Mouse (Mus musculus): Measurements from ENCODE around the gene Oog3. TPM values are rescaled to one million over a fixed set of nuclear protein-coding genes. Genes with fewer than 3 reads are reported as not detected.

The Oog3 gene
- polyA plus RNA-seq (2015; fragmentation: Nextera tagmentation; extraction: Ambion mirVana): not detected in 2 replicates

DNA sequence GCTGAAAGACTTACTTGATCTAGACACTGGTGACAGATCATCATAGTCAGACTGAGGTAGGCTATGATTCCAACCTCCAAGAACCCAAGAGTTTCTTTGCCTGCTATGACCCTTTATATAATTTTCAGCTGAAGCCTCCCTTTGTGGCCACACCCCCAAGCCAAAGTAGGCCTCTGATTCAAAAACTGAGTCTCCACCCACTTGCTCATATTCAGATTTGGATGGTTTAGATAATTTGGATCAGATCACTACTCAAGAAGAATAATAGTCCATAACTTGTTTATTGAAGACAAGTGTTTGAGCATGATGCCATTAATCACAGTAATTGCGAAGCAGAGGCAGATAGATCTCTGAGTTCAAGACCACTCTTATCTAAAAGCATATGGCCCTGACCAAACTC lies at the start of gene Oog3:
Oog3 (minus strand) TSS at position 101 of the 400 bp plus-strand sequence.
- WGBS: 80% methylated on average over 1 of the region's 1 CpGs
- H3K9ac ChIP-seq (replicated peaks; ENCODE audit: low read depth): no peak within 1 kb of the TSS
- H3K36me3 ChIP-seq (ENCODE audit: insufficient read depth, low read length): no peaks in the 10 kb centered on the region
- no peak within 1 kb of the TSS for H3K4me3 ChIP-seq (ENCODE audit: low read depth, low read length)
- H3K9me3 ChIP-seq (ENCODE audit: low read length): peaks cover 5% of the 10 kb centered on the region; the same call in 1 of the 2 replicates
- TF ChIP-seq CTCF (IDR thresholded peaks at IDR 0.05) (no peak), EP300 (IDR thresholded peaks at IDR 0.05) (no peak)
- no peak within 1 kb of the TSS for H3K4me2 ChIP-seq (replicated peaks; ENCODE audit: low read depth, low read length)
- no peaks in the 10 kb centered on the region for H3K27me3 ChIP-seq (replicated peaks; ENCODE audit: insufficient read depth, low read length)
- no peak within 1 kb of the TSS for H3K27ac ChIP-seq (ENCODE audit: low read length)
- ATAC-seq (no peak), DNase-seq (ENCODE audit: low spot score) (no peak)
- H3K4me1 ChIP-seq (ENCODE audit: insufficient read depth, low read depth, low read length): no peaks in the 10 kb centered on the region

DNA sequence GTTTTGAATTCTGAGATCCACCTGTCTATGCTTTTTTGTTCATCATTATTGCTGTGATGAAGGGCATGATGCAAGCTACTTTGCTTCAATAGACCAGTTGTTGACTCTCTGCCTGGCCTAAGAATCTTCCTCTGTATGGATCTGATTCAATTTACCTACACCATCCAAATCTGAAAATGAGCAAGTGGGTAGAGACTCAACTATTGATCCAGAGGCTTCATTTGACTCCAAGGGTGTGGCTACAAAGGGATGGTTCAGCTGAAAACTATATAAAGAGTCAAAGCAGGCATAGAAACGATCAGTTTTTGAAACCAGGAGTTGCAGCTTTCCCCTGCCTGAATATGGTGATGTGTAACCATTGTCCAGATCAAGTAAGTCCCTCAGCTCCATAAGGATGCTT lies 28.0 kb upstream of the Oog3 start, which contains the start of gene Oog2:
Oog2 (plus strand) TSS at position 301 of the 400 bp plus-strand sequence.
- Histone ChIP-seq H3K36me3 (ENCODE audit: insufficient read depth, low read length) (no peaks in the 10 kb centered on the region), H3K4me1 (ENCODE audit: insufficient read depth, low read depth, low read length) (no peaks in the 10 kb centered on the region), H3K9ac (replicated peaks; ENCODE audit: low read depth) (no peak within 1 kb of the TSS), H3K27me3 (replicated peaks; ENCODE audit: insufficient read depth, low read length) (no peaks in the 10 kb centered on the region), H3K4me2 (replicated peaks; ENCODE audit: low read depth, low read length) (no peak within 1 kb of the TSS), H3K4me3 (ENCODE audit: low read depth, low read length) (no peak within 1 kb of the TSS), H3K9me3 (ENCODE audit: low read length) (peaks cover 3% of the 10 kb centered on the region; the same call in 1 of the 2 replicates), H3K27ac (ENCODE audit: low read length) (no peak within 1 kb of the TSS)
- DNase-seq (ENCODE audit: low spot score) (no peak), ATAC-seq (no peak)
- TF ChIP-seq CTCF (IDR thresholded peaks at IDR 0.05) (no peak), EP300 (IDR thresholded peaks at IDR 0.05) (no peak)
- 7% methylated on average over 1 of the region's 1 CpGs for WGBS

Other genes with a start within 250 kb of the Oog3 start
- gene Pramef25, start 211.6 kb downstream of the Oog3 start, polyA plus RNA-seq (2015; fragmentation: Nextera tagmentation; extraction: Ambion mirVana): not detected in 2 replicates
- gene Gm13101, start 195.7 kb downstream of the Oog3 start, polyA plus RNA-seq (2015; fragmentation: Nextera tagmentation; extraction: Ambion mirVana): not detected in 2 replicates
- not detected in 2 replicates for gene Pramef17, start 168.3 kb downstream of the Oog3 start, polyA plus RNA-seq (2015; fragmentation: Nextera tagmentation; extraction: Ambion mirVana)
- gene Pramel4, start 103.5 kb downstream of the Oog3 start, polyA plus RNA-seq (2015; fragmentation: Nextera tagmentation; extraction: Ambion mirVana): not detected in 2 replicates
- gene Gm13102, start 56.2 kb downstream of the Oog3 start, polyA plus RNA-seq (2015; fragmentation: Nextera tagmentation; extraction: Ambion mirVana): not detected in 2 replicates
- gene Oog2, start 28.1 kb upstream of the Oog3 start, polyA plus RNA-seq (2015; fragmentation: Nextera tagmentation; extraction: Ambion mirVana): not detected in 2 replicates
- gene C87977, start 50.7 kb upstream of the Oog3 start, polyA plus RNA-seq (2015; fragmentation: Nextera tagmentation; extraction: Ambion mirVana): not detected in 2 replicates
- not detected in 2 replicates for gene Pramel5, start 117.8 kb upstream of the Oog3 start, polyA plus RNA-seq (2015; fragmentation: Nextera tagmentation; extraction: Ambion mirVana)
- not detected in 2 replicates for gene Gm13128, start 167.6 kb upstream of the Oog3 start, polyA plus RNA-seq (2015; fragmentation: Nextera tagmentation; extraction: Ambion mirVana)
- gene Gm13119, start 195.3 kb upstream of the Oog3 start, polyA plus RNA-seq (2015; fragmentation: Nextera tagmentation; extraction: Ambion mirVana): not detected in 2 replicates
- not detected in 2 replicates for gene Pramef20, start 215.3 kb upstream of the Oog3 start, polyA plus RNA-seq (2015; fragmentation: Nextera tagmentation; extraction: Ambion mirVana)
- gene Pramef12, start 245.8 kb upstream of the Oog3 start, polyA plus RNA-seq (2015; fragmentation: Nextera tagmentation; extraction: Ambion mirVana): 0.08 and 0.14 TPM in 2 replicates